Mouse (Mus musculus) hindlimb bud, embryonic 11.5 days (tissue): ENCODE measurements around the gene Rft1.

Experiments used
- DNase-seq: peaks from one replicate; pipeline ENCODE4 v3.0.0-alpha.2; 2012; ENCODE audit warnings: low read depth, low spot score; ENCODE audit errors: extremely low spot score

The Rft1 gene

GRCm38 (mm10) chr14:30719514-30719913 is 65.4 kb downstream of the Rft1 start:
- no peak for DNase-seq

GRCm38 (mm10) chr14:30721850-30722249 is 67.7 kb downstream of the Rft1 start:
- no peak for DNase-seq

GRCm38 (mm10) chr14:30722406-30722805 is 68.2 kb downstream of the Rft1 start:
- no peak for DNase-seq

GRCm38 (mm10) chr14:30731896-30732295 is 77.7 kb downstream of the Rft1 start:
- DNase-seq, result no peak

- DNase-seq, result no peak
Observed at GRCm38 (mm10) chr14:30734665-30735064, 80.5 kb downstream of the Rft1 start.

GRCm38 (mm10) chr14:30735810-30736209 is 81.7 kb downstream of the Rft1 start:
- no peak for DNase-seq

- no peak for DNase-seq
Observed at GRCm38 (mm10) chr14:30736413-30736812, 82.3 kb downstream of the Rft1 start.
